Mouse (Mus musculus): Measurements from ENCODE around the gene Gm11568. TPM values are rescaled to one million over a fixed set of nuclear protein-coding genes. Genes with fewer than 3 reads are reported as not detected.
"Not testable (repeated sequence)": the region's sequence is repeated elsewhere in the genome, so short reads cannot be mapped to it uniquely, and the experiment has no call there.

Gene Gm11568
- total RNA-seq (2021): not detected
- long read RNA-seq, experiment 1: 0 reads
- long read RNA-seq, experiment 2: 0 reads

GRCm38 (mm10) chr11:99857617-99858016 is at the start of gene Gm11568:
Gene Gm11568 (plus strand): TSS chr11:99857917.
- no peak for DNase-seq

- not testable (repeated sequence) for DNase-seq
Measured at GRCm38 (mm10) chr11:99809792-99810191, 47.9 kb upstream of the Gm11568 start, which contains the start of gene Krtap4-13. Gene Krtap4-13 (minus strand): TSS chr11:99809892.

GRCm38 (mm10) chr11:99815566-99815965 is 42.2 kb upstream of the Gm11568 start, which contains the start of gene Gm11564:
Gene Gm11564 (minus strand): TSS chr11:99815666.
- not testable (repeated sequence) for DNase-seq

- no peak for DNase-seq
Measured at GRCm38 (mm10) chr11:99837966-99838365, 19.8 kb upstream of the Gm11568 start, which contains the start of gene 2300003K06Rik. Gene 2300003K06Rik (minus strand): TSS chr11:99838066.

GRCm38 (mm10) chr11:99842185-99842584 is 15.5 kb upstream of the Gm11568 start:
- DNase-seq: no peak

- DNase-seq: no peak
Measured at GRCm38 (mm10) chr11:99846746-99847145, 11.0 kb upstream of the Gm11568 start.

GRCm38 (mm10) chr11:99851508-99851907 is 6.2 kb upstream of the Gm11568 start, which contains the start of gene Krtap4-16:
Gene Krtap4-16 (minus strand): TSS chr11:99851608.
- no peak for DNase-seq

- DNase-seq: no peak
Measured at GRCm38 (mm10) chr11:99854121-99854520, 3.6 kb upstream of the Gm11568 start.

- DNase-seq: no peak
Measured at GRCm38 (mm10) chr11:99858761-99859160, 1.0 kb downstream of the Gm11568 start.

- DNase-seq: not testable (repeated sequence)
Measured at GRCm38 (mm10) chr11:99864176-99864575, 6.5 kb downstream of the Gm11568 start, which contains the start of gene Gm11559. Gene Gm11559 (plus strand): TSS chr11:99864476.

- not testable (repeated sequence) for DNase-seq
Measured at GRCm38 (mm10) chr11:99873089-99873488, 15.4 kb downstream of the Gm11568 start, which contains the start of gene Krtap9-1. Gene Krtap9-1 (plus strand): TSS chr11:99873389.

- not testable (repeated sequence) for DNase-seq
Measured at GRCm38 (mm10) chr11:99878887-99879286, 21.2 kb downstream of the Gm11568 start, which contains the start of gene Gm11567. Gene Gm11567 (plus strand): TSS chr11:99879187.

GRCm38 (mm10) chr11:99907620-99908019 is 49.9 kb downstream of the Gm11568 start, which contains the start of gene Krtap31-1:
Gene Krtap31-1 (plus strand): TSS chr11:99907920.
- no peak for DNase-seq

Other genes with a start within 250 kb of the Gm11568 start
- gene Gm11937, start 247.7 kb upstream of the Gm11568 start, total RNA-seq (2021): not detected
- gene Krtap2-4, start 243.1 kb upstream of the Gm11568 start, total RNA-seq (2021): not detected
- not detected for gene Gm11562, start 237.5 kb upstream of the Gm11568 start, total RNA-seq (2021)
- gene Krtap4-1, start 229.7 kb upstream of the Gm11568 start, total RNA-seq (2021): not detected
- gene Krtap4-2, start 222.8 kb upstream of the Gm11568 start, total RNA-seq (2021): not detected
- gene Krtap4-7, start 213.8 kb upstream of the Gm11568 start, total RNA-seq (2021): not detected
- gene Gm11555, start 207.7 kb upstream of the Gm11568 start, total RNA-seq (2021): not detected
- not detected for gene Gm11563, start 199.0 kb upstream of the Gm11568 start, total RNA-seq (2021)
- not detected for gene Krtap4-6, start 192.0 kb upstream of the Gm11568 start, total RNA-seq (2021)
- not detected for gene Gm14190, start 167.2 kb upstream of the Gm11568 start, total RNA-seq (2021)
- not detected for gene Gm14180, start 123.6 kb upstream of the Gm11568 start, total RNA-seq (2021)
- gene Gm11595, start 85.0 kb upstream of the Gm11568 start, total RNA-seq (2021): not detected
- gene Krtap4-8, start 77.2 kb upstream of the Gm11568 start, total RNA-seq (2021): not detected
- not detected for gene Krtap4-9, start 72.7 kb upstream of the Gm11568 start, total RNA-seq (2021)
- gene Gm11596, start 64.5 kb upstream of the Gm11568 start, total RNA-seq (2021): not detected
- not detected for gene Gm11569, start 59.0 kb upstream of the Gm11568 start, total RNA-seq (2021)
- not detected for gene Gm11554, start 53.5 kb upstream of the Gm11568 start, total RNA-seq (2021)
- not detected for gene Krtap4-13, start 48.0 kb upstream of the Gm11568 start, total RNA-seq (2021)
- gene Gm11564, start 42.3 kb upstream of the Gm11568 start, total RNA-seq (2021): not detected
- gene 2300003K06Rik, start 19.9 kb upstream of the Gm11568 start, total RNA-seq (2021): not detected
- not detected for gene Krtap4-16, start 6.3 kb upstream of the Gm11568 start, total RNA-seq (2021)
- gene Gm11559, start 6.6 kb downstream of the Gm11568 start, total RNA-seq (2021): not detected
- gene Krtap9-1, start 15.5 kb downstream of the Gm11568 start, total RNA-seq (2021): not detected
- gene Gm11567, start 21.3 kb downstream of the Gm11568 start, total RNA-seq (2021): not detected
- not detected for gene Krtap31-1, start 50.0 kb downstream of the Gm11568 start, total RNA-seq (2021)
- gene Gm11565, start 56.8 kb downstream of the Gm11568 start, total RNA-seq (2021): not detected
- not detected for gene Krtap31-2, start 78.4 kb downstream of the Gm11568 start, total RNA-seq (2021)
- not detected for gene Krtap9-5, start 90.6 kb downstream of the Gm11568 start, total RNA-seq (2021)
- gene Krtap29-1, start 121.1 kb downstream of the Gm11568 start, total RNA-seq (2021): not detected
- gene Krtap16-1, start 128.7 kb downstream of the Gm11568 start, total RNA-seq (2021): not detected
- not detected for gene Krtap17-1, start 136.1 kb downstream of the Gm11568 start, total RNA-seq (2021)
- not detected for gene Krt33a, start 158.3 kb downstream of the Gm11568 start, total RNA-seq (2021)
- gene Krt33b, start 172.0 kb downstream of the Gm11568 start, total RNA-seq (2021): not detected
- gene Krt34, start 183.6 kb downstream of the Gm11568 start, total RNA-seq (2021): not detected
- gene Krt31, start 192.6 kb downstream of the Gm11568 start, total RNA-seq (2021): not detected
- not detected for gene Krt32, start 230.3 kb downstream of the Gm11568 start, total RNA-seq (2021)
- gene Krt35, start 238.3 kb downstream of the Gm11568 start, total RNA-seq (2021): not detected
- under 1 TPM in 1 of 2 experiments, not detected in 1; 0.16 TPM for gene Krt36, start 247.7 kb downstream of the Gm11568 start, total RNA-seq (2021)